Mouse (Mus musculus) kidney, adult 9 months (tissue): Measurements from ENCODE around the gene Arf3.
"Not testable (repeated sequence)": the region's sequence is repeated elsewhere in the genome, so short reads cannot be mapped to it uniquely, and the experiment has no call there.

Experiments used
- DNase-seq: peaks from one replicate; pipeline ENCODE4 v3.0.0; 2022

Arf3 gene

DNA sequence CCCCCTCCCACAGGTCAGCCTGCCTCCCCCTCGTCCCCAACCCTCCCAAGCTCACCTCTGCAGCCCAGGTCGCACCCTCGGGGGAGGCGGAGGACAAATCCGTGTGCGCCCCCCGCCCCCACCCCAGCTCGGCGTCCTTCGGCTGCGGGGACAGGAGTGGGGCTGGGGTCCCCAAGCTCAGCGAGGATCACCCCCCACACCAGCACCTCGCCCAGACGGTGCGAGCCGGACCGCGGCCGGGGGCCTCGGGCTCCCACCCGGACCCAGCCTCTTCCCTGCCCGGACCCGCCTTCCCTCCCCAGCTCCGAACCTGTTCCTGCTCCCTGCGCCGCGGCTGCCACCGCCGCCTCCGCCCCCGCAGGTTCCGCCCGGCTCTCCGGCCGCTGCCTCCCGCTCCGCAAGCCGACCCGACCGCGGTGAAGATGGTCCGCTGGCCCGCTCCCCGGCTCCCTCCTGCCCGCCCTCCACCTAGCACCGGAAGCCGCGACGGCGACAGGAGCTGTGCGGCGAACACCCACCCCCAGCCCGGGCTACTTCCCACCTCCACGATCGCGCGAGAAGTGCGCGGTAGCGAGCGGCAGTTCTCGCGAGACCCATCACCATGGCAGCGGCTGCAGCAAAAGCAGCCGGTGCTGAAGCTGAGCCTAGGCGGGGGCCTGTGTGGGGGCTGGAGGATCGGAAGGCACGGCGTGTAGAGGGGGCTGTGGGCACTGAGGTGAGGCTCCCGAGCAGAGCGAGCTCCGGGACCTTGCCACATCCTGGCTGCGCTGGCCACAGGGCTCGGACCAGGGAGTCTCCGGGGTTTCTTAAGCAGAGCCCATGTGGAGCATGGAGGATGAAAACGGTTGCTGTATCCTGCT, at the start of gene Arf3:
TSS of gene Arf3 (minus strand) at position 545 of the 860 bp plus-strand sequence.
- peak; percentile 95 for DNase-seq

DNA sequence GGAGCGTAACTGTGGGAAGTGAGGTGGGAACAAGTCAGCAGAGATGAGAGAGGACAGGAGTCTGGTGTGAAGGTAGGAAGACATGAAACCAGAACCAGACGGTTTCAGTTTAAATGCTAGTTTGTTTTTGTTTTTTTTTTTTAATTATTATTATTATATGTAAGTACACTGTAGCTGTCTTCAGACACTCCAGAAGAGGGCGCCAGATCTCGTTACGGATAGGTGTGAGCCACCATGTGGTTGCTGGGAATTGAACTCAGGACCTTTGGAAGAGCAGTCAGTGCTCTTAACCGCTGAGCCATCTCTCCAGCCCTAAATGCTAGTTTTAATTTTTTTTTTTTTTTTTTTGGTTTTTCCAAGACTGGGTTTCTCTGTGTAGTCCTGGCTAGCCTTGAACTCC, 47.2 kb upstream of the Arf3 start:
- not testable (repeated sequence) for DNase-seq

DNA sequence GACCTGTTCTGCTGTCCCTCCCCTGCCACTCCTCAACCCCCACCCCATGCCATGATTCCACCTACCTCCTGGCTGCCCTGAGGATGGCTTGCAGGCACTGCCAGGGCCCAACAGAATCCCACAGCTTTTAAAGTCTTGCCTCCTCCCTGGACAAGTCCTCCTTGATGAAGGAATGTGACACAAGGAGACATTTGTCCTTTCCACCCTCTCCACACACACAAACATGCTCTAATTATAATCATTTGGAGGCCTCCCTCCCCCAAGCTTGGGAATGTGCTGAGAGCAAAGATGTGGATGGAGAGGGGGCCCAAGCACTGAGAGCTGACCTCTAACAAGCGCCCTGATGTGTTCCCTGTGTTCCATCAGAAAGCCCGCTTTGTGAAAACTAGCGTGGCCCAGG, 46.4 kb upstream of the Arf3 start, which contains the start of gene Ddn:
TSS of gene Ddn (minus strand) at position 101 of the 400 bp plus-strand sequence.
- no peak for DNase-seq

DNA sequence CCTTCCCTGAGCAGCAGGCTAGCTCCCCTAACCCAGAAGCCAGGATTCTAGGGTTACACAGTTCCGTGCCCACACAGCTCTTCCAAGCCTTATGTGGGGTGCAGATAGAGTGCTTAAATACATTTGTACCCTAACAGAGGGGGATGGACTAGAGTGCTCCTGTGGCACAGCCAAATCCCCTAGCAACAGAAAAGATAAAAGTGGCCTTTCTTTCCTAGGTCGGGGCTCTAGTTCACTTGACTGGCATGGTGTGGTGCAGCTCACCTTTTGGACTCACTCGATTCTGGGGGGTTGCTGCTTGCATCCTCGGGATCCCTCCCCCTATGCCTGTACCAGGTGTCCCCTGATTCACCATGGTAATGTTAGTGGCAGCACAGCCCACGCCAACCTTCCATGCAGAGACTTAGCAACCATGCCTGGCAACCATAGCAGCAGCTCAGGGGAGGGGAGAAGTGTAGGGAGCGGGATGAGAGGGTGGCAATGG, 45.7 kb upstream of the Arf3 start:
- no peak for DNase-seq

DNA sequence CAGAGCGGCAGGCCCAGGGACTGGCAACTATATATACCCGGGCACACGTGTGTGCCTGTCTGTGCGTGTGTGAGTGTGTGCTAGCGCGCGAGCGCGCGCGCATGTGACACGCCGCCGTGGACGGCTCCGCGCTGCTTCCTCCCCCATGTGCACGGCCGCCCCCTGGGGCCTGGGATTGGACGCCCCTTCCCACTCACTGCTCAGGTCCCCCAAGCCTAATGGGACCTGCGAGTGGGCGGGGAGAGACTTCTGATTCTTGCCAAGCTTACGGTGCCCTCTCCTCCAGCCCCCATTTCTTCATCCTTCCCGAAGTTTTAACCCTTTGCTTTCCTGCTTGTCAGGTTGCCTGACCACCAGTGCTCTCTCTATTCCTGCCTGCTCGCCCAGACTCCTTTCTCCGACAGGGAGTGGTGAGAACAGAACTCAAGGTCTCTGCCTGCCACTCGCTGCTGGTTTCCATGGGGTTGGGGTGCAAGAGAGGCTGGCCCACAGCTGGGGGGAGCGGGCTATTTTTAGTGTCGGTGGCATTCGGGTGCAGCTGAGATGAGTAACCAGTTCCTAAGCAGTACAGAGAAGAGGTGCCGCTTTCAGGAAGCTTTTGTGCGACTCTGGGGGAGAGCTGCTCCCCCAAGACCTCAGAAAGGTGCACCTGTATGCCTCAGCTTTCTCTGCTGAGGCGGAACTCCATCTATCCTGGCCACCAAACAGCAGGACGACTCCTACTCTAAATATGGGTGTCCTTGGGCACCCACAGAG, 45.1 kb upstream of the Arf3 start:
- DNase-seq = no peak

DNA sequence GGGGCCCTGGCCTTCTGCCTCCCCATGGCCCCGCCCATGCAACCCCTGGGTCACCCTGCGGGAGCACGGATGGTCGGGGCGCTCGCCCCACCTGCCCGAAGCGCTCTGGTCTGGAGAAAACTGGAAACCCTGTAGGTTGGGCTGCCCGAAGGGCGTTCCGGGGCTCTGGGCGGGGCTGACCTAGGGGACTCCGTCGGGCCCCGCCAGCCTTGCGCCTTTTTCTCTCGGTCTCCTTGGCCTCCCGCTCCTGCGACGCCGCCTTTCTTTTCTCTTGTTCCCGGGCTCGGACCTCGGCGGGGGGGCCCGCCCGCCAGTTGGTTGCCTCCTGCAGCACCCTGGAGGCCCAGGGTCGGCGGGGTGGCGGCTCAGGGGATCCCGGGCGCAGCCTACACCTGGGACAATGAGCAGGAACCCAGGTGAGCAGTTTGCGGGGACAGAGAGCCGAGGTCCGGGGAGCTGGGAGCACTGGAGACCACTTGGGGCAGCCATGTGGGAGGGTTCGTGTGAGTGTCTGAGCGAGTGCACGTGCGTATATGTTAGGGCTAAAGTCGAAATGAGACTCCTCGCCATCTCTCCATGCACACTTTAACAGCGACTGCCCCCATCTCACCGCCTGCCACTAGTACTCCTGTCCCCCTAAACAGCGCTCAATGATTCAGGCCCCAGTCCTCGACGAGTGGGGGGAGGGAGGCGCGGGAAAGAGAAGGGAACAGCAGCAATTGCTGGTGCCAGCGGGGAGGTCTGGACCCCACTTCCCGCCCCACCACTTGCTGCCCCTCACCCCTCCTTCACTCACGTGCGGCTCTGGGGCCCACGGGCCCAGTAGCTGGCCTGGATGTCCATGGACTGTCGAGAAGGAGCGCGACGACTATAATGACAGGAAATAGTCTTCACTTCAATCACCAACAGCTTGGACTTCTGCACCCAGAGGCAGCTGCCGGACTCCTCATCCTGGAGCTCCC, 44.1 kb upstream of the Arf3 start:
- DNase-seq = no peak

DNA sequence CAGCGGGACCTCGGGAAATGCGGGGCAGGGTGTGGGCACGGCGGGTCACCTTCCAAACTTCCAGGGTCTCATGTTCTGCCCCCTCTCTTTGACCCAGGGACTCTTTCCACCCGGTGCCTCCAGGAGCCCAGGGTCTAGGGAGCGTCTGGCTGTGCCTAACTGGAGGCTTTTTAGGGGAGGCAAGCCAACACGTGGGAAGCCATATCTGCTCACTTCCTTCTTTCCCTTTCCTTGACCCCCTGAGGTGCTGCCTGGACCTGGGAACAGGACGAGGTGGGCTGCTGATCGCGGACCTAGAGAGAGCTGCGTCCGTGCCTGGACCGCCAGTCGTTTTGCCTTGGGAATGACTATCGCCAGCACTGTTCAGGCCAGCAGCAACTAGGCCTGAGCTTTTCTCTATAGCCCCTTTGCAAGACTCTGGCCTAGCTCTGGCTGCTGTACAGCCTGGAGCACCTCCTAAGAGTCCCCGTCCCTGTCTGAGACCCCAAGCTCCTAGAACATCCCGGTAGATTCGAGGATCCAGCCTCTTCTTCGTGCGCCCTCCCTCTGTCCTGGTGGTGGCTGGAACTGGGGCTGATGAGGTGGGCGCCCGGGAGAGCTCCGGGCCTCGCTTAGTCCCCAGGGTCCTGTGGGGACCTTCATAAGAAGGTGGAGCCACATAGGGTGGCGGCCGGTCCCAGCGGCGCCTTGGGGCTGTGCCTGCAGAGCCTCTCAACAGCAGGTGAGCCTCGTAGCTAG, 43.2 kb upstream of the Arf3 start:
- DNase-seq = no peak

DNA sequence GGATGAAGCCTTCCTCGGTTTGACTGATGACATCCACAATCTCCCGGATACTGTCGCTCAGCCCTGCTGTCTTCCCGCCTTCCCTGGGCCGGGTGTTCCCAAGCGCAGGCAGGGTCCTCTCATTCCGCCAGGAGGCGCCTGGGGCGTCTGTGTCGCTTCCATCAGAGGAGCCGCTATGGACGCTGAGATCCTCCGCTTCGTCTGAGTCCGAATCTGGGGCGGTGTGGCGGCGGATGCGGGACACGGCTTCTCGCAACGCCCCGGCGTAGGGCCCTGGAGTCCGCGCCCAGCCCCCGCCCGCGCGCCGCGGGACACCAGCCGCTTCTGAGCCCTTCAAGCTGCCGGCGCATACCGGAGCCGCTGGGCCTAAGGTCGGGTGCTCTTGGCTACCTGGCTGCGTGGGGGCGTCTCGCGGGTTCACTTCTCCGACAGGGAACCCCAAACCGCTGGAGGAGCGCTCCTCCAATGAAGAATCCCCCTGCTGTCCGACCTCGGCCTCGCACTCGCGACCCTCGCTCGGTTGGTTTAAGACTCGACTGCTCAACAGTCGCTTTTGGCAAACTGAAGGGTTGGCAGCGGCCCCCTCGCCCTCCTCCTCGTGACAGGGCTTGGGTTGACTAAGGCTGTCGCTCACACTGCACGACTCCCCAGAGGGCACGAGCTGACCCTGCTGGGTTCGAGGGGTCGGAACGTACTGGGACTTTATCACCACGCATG, 42.5 kb upstream of the Arf3 start:
- peak; percentile 65 for DNase-seq

DNA sequence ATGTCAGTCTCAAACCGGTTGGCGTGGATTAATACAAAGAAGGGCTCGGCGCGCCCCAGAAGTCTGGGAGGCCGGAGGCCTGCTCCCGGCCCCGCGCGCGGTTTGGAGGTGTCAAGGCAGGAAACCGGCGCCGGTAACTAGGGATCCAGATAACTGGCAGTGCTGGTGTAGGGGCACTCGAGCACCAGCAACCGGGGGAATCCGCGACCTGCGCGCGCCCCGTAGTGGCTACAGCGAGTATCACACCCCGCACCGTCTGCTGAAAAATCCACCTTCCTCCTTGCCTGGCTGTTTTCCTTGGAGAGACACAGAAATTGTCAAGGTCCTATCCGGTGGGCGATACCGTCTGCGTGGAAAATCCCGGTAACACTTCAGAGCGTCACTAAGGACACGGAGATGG, 41.0 kb upstream of the Arf3 start:
- DNase-seq = peak; percentile 87

DNA sequence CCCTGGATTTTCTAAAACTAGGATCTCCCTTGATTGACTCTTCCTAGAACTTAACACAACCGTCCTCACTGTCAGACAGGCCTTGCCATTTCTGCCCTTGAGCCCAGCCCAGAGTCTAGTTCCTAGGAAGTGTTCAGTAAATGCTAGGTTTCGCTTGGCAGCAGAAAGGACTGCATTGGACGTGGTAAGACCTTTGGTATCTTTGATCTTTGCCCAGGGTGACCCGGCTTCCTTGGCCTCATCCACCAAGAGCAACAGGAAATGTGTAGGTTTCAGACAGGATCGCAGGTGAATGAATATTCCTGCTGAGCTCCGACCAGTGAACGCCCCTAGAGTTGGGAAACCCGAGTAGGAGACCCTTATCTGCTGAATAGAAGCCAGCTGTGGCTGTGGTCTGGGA, 39.9 kb upstream of the Arf3 start:
- peak; percentile 61 for DNase-seq

DNA sequence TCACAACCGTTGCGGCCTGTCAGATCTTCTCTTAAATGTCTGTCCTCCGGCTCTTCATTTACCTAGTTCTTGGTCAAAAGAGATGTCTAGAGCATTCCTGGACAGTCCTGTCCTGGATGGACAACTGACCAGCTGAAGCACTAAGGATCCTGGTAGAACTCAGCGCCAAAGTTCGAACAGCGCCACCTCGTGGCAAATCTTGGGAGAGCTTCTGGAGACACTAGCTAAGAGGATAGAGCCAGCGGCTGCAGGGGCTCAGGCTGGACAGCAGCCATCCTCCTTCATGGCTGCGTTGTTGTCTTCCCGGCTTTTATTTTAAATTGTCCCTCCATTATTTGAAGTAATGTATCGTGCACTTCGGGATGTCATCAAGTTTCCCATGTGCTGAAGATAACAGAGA, 36.4 kb upstream of the Arf3 start:
- DNase-seq = peak; percentile 83

DNA sequence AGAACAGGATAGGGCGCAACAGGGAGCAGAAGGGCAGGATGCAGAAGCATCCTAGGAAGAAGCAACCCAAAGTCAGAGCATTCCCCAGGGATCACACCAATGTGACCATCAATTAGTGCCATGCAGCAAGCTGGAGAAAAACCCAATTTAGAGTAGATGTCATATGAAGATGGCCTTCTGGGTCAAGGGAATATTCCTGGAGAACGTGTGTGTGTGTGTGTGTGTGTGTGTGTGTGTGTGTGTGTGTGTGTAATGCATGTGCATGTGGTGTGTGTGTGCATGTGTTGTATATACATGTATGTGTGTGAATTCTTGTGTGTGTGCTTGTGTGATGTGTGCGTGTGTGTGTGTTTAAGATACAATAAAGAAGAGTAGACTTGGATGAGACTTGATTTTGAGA, 35.9 kb upstream of the Arf3 start:
- DNase-seq = no peak

DNA sequence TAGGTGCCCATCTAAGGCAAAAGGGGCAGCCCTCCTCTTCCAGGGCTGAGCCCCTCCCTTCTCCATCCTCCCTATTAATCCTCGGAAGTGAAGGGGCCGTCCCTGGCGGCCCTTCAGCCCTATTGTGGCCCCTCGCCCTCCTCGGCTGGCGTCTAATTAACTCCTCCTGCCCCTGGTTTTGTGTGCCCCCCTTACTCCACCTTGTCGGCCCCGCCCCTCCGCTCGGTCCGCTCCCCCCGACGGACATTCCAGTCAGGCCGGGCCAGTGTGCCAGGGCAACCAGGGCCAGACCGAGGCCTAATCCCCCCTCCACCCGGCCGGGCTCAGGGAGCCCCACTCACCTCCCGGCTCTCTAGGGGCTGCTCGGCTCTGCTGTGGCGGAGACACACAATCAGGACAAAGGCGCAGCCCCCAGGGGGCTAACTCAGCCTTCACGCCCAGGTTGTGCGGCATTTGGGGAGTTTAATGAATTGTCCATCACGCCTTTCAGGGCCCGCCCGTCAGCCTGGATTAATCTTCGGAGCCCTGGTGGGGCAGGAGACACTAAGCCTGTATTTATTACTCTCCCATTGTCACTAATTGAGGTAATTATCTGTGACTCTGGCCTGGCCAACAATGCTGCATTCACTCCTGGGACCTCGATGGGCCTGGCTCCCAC, 35.0 kb upstream of the Arf3 start:
- no peak for DNase-seq

DNA sequence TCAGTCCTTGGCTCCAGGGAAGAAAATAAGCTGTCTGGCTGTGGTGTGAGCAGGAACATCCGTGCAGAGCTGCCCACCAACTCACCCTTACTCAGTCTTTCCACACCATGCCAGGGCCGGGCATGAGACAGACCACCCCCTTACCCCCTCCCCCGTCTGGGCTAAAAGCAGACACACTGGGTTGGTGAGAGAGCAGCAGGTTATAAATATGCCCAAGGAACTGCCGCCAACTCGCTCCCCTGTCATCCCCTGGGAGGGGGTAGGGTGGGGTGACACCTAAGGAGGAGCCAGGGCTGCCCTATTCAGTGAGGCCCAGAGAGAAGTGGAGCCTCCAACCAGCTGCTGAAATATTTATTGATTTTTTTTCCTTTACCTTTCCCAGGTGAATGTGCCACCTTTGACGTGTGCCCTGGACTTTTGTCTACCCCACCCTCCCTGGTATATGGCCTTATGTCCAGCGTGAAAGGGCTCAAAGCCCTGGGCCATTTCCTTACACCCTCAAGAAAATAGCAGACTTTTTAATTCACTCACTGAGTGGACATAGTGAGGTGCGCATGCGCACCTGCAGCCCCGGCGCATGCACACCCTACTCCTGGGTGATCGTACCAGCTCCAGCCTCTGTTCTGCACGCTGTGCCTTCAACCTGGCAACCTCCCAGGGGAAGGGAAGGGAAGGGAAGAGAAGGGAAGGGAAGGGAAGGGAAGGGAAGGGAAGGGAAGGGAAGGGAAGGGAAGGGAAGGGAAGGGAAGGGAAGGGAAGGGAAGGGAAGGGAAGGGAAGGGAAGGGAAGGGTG, 34.0 kb upstream of the Arf3 start:
- DNase-seq = no peak

DNA sequence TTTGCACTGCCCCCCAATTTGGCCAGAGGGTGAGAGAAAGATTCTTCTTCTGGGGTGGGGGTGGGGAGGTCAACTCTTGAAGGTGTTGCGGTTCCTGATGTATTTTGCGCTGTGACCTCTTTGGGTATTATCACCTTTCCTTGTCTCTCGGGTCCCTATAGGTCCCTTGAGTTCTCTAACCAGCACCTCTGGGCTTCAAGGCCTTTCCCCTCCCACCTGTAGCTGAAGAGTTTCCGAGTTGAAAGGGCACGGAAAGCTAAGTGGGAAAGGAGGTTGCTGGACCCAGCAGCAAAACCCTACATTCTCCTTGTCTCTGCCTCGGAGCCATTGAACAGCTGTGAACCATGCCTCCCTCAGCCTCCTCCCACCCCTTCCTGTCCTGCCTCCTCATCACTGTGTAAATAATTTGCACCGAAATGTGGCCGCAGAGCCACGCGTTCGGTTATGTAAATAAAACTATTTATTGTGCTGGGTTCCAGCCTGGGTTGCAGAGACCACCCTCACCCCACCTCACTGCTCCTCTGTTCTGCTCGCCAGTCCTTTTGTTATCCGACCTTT, 30.2 kb upstream of the Arf3 start:
- no peak for DNase-seq

DNA sequence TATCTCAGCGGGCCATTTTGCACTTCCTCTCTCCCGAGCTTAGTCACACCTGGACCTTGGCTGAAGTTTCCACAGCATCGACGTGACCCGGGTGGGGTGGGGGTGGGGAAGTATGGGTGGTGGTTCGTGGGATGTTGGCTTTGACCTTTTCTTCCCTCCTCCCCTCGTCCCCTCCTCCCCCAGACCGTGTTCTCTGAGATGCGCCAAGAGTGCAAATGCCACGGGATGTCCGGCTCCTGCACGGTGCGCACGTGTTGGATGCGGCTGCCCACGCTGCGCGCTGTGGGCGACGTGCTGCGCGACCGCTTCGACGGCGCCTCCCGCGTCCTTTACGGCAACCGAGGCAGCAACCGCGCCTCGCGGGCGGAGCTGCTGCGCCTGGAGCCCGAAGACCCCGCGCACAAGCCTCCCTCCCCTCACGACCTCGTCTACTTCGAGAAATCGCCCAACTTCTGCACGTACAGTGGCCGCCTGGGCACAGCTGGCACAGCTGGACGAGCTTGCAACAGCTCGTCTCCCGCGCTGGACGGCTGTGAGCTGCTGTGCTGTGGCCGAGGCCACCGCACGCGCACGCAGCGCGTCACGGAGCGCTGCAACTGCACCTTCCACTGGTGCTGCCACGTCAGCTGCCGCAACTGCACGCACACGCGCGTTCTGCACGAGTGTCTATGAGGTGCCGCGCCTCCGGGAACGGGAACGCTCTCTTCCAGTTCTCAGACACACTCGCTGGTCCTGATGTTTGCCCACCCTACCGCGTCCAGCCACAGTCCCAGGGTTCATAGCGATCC, 29.4 kb upstream of the Arf3 start:
- DNase-seq = no peak

DNA sequence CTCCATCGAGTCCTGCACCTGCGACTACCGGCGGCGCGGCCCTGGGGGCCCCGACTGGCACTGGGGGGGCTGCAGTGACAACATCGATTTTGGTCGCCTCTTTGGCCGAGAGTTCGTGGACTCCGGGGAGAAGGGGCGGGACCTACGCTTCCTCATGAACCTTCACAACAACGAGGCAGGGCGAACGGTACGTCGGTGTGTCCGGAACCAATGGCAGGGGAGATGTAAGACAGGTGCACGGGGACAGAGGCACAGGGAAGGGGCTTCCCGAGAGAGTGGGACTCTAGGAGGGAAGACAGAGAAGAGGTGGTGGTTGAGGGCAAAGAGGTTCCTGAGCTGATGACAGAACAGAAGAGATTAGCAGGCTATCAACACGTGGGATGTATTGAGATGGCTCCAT, 28.8 kb upstream of the Arf3 start:
- DNase-seq = no peak

DNA sequence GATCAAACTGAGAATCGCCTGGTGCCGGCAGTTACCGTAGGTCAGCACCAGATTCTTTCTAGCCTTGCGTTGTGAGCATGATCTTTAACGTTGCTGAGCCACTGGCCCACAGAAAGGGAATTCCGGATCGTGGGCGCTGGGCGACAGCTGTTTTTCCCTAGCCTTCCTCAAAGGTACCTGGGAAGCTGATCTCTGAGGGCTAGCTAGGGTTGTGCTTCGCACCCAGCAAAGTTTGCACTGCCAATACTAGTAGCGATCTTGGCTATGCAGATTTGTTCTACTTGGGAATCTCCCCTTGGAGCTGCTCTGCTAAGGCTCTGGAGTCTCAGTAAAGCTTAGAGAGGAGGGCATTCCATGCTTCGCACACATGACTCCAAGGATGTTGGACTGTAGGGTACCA, 28.2 kb upstream of the Arf3 start:
- DNase-seq = no peak

DNA sequence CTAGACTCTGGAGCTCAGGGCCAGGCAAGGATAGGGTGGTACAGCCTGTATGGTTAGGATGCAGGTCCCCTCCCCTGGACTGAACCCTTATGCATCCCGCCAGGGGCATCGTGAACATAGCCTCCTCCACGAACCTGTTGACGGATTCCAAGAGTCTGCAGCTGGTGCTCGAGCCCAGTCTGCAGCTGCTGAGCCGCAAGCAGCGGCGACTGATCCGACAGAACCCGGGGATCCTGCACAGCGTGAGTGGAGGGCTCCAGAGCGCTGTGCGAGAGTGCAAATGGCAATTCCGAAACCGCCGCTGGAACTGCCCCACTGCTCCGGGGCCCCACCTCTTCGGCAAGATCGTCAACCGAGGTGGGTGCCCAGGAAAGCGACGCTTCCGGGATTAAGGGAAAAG, 27.7 kb upstream of the Arf3 start:
- no peak for DNase-seq
